Mouse (Mus musculus) 3T3-L1 (cell line): Measurements from ENCODE around the gene Zc3h10.
"Not testable (repeated sequence)": the region's sequence is repeated elsewhere in the genome, so short reads cannot be mapped to it uniquely, and the experiment has no call there.

Experiments used
- DNase-seq: peaks from one replicate; pipeline ENCODE4 v3.0.0-alpha.2; 2015; ENCODE audit warnings: low read depth, low spot score

The Zc3h10 gene

GRCm38 (mm10) chr10:128524732-128525662 lies 22.6 kb downstream of the Zc3h10 start:
- DNase-seq: peak; percentile 66

- no peak for DNase-seq
Observed at GRCm38 (mm10) chr10:128524111-128524731, 23.4 kb downstream of the Zc3h10 start.

- DNase-seq: no peak
Observed at GRCm38 (mm10) chr10:128522351-128522750, 25.2 kb downstream of the Zc3h10 start.

GRCm38 (mm10) chr10:128520591-128520990 lies 27.0 kb downstream of the Zc3h10 start:
- no peak for DNase-seq

- DNase-seq: peak; percentile 48
Observed at GRCm38 (mm10) chr10:128518833-128519232, 28.7 kb downstream of the Zc3h10 start.

- DNase-seq: no peak
Observed at GRCm38 (mm10) chr10:128516677-128517076, 30.9 kb downstream of the Zc3h10 start.

- no peak for DNase-seq
Observed at GRCm38 (mm10) chr10:128516029-128516428, 31.5 kb downstream of the Zc3h10 start.

GRCm38 (mm10) chr10:128515044-128515443 lies 32.5 kb downstream of the Zc3h10 start:
- no peak for DNase-seq

GRCm38 (mm10) chr10:128511761-128512160 lies 35.8 kb downstream of the Zc3h10 start:
- DNase-seq: no peak

GRCm38 (mm10) chr10:128511189-128511588 lies 36.4 kb downstream of the Zc3h10 start:
- no peak for DNase-seq

- no peak for DNase-seq
Observed at GRCm38 (mm10) chr10:128510301-128510700, 37.3 kb downstream of the Zc3h10 start.

GRCm38 (mm10) chr10:128509831-128510230 lies 37.7 kb downstream of the Zc3h10 start:
- DNase-seq: no peak

GRCm38 (mm10) chr10:128509203-128509602 lies 38.4 kb downstream of the Zc3h10 start:
- DNase-seq: no peak

- DNase-seq: no peak
Observed at GRCm38 (mm10) chr10:128508260-128508659, 39.3 kb downstream of the Zc3h10 start.

GRCm38 (mm10) chr10:128505974-128506373 lies 41.6 kb downstream of the Zc3h10 start:
- DNase-seq: no peak

- not testable (repeated sequence) for DNase-seq
Observed at GRCm38 (mm10) chr10:128505371-128505667, 42.3 kb downstream of the Zc3h10 start.

GRCm38 (mm10) chr10:128504641-128505370 lies 42.8 kb downstream of the Zc3h10 start:
- no peak for DNase-seq

- no peak for DNase-seq
Observed at GRCm38 (mm10) chr10:128504012-128504411, 43.6 kb downstream of the Zc3h10 start.

- DNase-seq: no peak
Observed at GRCm38 (mm10) chr10:128503532-128503931, 44.0 kb downstream of the Zc3h10 start.

GRCm38 (mm10) chr10:128502341-128502740 lies 45.2 kb downstream of the Zc3h10 start:
- DNase-seq: peak; percentile 66

- peak; percentile 67 for DNase-seq
Observed at GRCm38 (mm10) chr10:128499116-128499671, 48.4 kb downstream of the Zc3h10 start.

GRCm38 (mm10) chr10:128498590-128498989 lies 49.0 kb downstream of the Zc3h10 start, which contains the start of gene Myl6b:
Gene Myl6b (minus strand): TSS chr10:128498685.
- DNase-seq: peak; percentile 97
